Mouse (Mus musculus) thymus, adult 2 months (tissue): ENCODE measurements around the gene Kcnt2.

Experiments used
- CTCF ChIP-seq: fragments of 200-500 bp; IDR thresholded peaks from 2 replicates; pipeline ENCODE4 v1.5.1; 2012; ENCODE audit warnings: mild to moderate bottlenecking, control low read depth, low read length, moderate library complexity, borderline replicate concordance; ENCODE audit not compliant: control insufficient read depth, poor library complexity, insufficient read depth; ENCODE audit errors: extremely low read depth
- POLR2A ChIP-seq: fragments of 200-500 bp; IDR thresholded peaks from 2 replicates; pipeline ENCODE4 v1.6.1; 2012; ENCODE audit warnings: mild to moderate bottlenecking, low read length, control low read depth, moderate library complexity; ENCODE audit not compliant: control insufficient read depth, poor library complexity, insufficient read depth; ENCODE audit errors: extremely low read depth

DNA sequence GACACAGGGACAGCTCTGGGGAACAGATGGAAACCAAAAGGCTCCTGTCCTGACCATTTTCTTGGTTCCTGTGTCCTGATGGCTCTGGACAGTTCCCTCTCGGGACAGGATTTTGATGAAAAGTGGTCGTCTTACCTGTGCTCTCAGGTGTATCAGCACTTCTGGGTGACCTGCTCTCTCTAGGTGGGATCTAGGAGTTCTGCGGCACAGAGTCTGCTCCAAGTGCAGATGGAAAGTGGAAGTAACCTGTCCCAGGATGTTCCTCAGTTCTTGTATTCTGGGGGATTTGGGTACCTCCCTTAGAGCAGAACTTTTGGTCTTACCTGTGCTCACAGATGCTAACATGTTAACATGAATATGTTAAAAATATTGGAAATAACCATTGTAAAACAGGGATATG, 80.8 kb downstream of the Kcnt2 start:
- no peak for TF ChIP-seq CTCF
- TF ChIP-seq POLR2A, result no peak
